Mouse (Mus musculus) gastrocnemius, postnatal 10 days (tissue): ENCODE results near the gene Rergl. TPM values are rescaled to one million over a fixed set of nuclear protein-coding genes. Genes with fewer than 3 reads are reported as not detected.

ENCODE experiments used
- DNase-seq: peaks from one replicate; pipeline ENCODE4 v3.0.0; 2021; ENCODE audit warnings: mixed read lengths
- long read RNA-seq, 2 experiments: library from polyadenylated mRNA; stranded (forward); transcript quantifications; one replicate each; pipeline ENCODE4 v2.0.0; 2021
- total RNA-seq, 2 experiments: library from RNA; stranded (reverse); gene quantifications; 2 replicates each; pipeline ENCODE4 v1.2.3; 2021

The Rergl gene
- 1 to 10 TPM; 1.1 to 1.3 TPM for total RNA-seq
- long read RNA-seq, experiment 1, result 0 reads
- long read RNA-seq, experiment 2, result 0 reads

DNA sequence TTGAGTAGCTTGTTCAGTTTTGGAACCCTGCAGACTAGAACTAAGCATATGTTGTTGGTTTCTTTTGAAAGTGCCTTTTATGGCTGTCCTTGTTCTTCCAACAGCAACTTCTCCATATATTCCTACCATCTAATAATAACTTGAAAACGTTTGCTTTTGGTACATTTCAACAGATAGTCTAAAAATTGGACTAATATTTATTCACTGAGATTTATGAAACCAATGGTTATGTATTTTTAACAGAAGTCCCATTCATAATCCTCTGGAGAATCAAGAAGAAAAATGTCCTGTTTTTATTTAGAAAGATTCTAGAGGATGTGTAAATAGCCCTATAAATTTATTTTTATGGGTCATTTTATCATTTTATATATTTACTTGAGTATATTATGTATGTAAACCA, at the start of gene Rergl:
TSS of gene Rergl (minus strand) at position 101 of the 400 bp plus-strand sequence.
- no peak for DNase-seq

DNA sequence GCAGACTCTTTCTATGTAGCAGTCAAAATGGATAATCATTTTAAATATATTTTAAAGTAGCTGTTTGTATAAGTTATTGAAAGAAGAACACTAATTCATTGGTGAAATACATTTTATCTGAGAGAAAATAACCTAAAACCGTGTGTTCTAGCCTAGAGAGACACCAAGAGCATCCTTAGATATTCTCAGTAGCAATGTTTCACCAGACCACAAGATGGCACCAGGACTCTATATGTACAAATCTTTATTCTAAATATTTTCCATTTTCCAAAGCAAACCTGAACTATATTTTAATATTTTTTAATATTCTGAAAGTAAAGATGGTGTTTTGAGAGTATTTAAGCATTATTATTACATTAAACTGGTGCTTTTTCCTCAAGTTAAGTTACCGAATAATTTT, 36.7 kb upstream of the Rergl start:
- no peak for DNase-seq

DNA sequence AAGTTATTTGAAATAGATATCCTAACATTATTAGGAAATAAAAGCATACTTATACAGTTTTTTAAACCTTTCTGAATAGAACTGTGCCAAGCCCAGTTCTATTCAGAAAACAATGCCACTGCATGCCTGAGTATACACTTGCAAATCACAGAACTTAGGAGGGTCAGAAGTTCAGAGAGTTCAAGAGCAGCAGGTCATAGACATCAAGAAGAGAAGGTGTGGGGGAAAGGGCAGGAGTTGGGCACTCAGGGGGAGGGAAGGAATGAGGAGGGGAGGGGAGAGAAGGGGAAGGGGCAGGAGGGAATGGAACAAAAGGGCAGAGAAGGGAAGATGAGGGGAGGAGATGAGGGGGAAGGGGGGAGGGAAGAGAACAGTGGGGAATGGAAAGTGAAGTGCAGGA, 23.6 kb upstream of the Rergl start:
- DNase-seq, result no peak

DNA sequence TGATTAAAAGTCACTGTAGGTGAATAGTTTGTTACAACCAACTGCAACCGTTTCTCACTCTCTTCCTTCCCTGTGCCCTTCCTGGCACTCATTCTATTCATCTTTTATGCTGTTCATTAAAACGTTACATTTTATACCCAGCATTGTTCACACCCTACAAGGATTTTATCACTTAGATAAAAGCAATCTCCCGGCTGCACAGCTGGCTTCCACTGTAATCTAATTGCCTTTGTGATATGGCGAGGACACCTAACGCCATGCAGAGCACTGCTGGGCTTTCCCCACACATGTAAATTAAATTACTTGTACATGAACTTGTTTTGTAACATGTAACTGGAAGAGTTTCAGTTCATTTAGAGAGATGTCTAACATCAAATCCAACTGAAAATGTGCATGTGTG, 22.5 kb upstream of the Rergl start:
- no peak for DNase-seq

DNA sequence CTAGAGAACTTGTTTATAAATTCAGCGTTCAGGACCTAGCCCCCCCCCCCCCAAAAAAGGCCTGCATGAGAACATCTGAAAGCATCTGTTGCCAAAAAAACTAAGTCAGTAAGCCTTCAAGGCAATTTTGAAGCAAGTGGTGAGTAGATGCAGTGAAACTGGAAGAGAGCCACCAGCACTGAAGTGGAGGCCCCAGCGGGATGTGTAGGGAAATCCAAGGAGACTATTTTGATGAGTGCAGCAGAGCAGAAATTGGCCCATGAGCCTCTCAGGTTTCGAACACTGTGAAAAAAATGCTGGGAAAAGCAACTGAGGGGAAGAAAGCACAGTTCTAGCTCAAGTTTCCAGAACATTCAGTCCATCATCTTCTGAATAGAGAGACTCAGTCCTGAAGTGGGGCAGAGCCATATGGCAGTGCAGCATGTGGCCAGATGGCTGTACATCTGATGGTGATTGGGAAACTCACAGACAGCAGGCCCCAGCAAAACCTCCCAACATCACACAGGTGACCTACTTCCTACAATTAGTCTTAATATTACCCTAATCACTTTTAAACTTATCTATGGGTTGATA, 13.2 kb upstream of the Rergl start:
- DNase-seq, result no peak

DNA sequence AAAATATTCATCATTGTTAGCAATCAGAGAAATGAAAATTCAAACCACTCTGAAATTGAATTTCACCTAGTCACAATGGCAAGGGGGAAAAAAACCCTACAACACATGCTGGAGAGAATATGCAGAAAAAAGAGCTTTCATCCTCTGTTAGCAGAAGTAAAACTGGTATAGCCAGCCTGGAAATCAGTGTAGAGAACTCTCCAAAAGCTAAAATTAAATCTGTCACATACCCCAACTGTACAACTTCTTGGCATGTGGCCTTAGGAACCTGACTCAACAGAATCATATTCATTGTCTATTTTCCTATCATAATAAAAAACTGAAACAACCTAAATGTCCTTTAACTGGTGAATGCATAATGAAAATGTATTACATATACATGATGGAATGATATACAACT, 22.0 kb downstream of the Rergl start:
- DNase-seq, result no peak

DNA sequence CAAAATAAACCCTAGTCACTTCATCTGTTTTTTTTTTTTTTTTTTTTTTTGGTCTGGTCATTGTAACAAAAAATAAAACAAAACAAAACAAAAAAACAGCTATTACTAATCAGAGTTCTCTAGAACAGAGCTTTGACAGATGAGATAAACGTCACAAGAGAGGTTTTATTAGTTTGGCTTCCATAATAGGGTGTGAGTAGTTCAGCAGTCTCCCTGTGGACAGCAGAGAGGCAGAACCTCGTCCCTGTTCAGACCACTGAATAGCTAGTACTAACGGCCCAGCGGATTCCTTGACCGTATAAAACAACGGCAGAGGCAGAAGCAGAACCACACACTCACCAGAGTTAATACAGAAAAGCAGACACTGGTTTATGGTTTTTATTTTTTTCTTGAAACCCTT, 36.8 kb downstream of the Rergl start:
- no peak for DNase-seq

DNA sequence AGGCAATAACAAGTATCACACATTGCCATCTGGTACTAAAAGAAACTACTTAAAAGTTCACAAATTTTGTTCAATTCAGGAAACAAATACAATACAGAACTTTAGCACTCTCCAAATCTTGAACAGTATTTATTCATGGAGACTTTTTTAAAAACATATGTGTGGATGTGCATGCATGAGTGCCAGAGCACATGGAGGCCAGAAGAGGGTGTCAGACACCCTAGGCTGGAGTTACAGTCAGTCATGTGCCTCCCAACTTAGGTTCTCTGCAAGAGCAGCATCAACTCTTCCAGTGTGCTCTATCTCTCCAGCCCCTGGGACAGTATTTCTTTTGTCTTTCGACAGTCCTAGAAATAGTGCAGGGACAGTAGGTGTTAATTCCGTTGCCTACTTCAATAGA, 37.5 kb downstream of the Rergl start:
- DNase-seq, result no peak

DNA sequence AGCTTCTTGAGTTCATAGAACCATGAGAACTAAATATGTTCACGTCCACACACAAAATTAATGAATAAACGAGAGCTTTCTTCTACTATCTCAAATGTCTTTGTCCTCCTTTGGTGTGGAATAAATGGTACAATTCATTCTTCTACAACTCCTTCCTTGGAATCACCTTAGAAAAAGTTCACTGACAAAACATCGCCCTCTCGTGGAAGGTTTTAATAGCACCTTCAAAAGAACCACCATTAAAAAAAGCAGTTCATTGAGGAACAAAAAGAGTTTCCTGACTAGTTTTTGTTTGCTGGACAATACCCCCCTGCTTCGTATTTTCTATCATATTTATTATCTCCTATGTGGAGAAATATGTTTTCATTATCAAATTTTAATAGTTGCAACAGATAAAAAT, 40.7 kb downstream of the Rergl start:
- no peak for DNase-seq

DNA sequence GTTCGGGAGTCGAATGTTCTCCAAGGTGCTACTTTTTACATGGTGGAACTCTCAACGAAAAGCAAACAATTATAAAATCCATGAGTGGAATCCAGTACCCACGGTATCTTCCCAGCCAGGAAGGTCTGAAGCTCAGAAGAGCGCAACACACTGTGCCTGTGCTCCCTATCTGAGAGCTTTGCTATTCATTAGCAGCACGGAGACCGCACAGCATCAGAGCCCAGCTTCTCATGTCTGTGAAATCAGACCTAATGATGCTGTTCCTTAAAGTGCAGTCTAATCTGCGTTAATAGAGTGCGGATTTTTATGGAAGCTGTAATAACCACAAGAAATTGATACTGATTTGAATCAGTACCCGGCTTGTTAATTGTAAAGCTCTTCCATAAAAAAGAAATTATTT, 41.3 kb downstream of the Rergl start:
- DNase-seq, result no peak

DNA sequence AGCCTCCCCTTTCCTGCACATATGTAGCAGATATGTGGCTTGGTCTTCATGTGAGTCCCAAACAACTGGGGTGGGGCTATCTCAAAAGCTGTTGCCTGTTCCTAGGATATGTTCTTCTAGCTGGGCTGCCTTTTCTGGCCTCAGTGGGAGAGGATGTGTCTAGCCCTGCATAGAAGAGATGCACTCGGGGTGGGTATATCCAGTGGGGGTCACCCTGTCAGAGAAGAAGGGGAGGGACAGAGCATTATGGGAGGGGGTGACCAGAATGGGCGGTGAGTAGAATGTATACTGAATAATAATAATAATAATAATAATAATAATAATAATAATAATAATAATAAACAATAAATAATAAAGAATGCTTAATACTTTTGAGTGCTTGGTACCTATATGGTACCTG, 57.8 kb downstream of the Rergl start:
- no peak for DNase-seq

Other genes with a start within 250 kb of the Rergl start
- gene Pik3c2g, start 85.2 kb upstream of the Rergl start, total RNA-seq, result under 1 TPM; 0.07 to 0.16 TPM